Mouse (Mus musculus) small intestine, adult 10 weeks (tissue): ENCODE results near the gene Rnf20. TPM values are rescaled to one million over a fixed set of nuclear protein-coding genes. Genes with fewer than 3 reads are reported as not detected.

Experiments
- polyA plus RNA-seq: library from polyadenylated mRNA; stranded (reverse); fragments of 350-450 nt; fragmentation: Illumina TruSeq; extraction: RNeasy Lipid Tissue Mini Kit (QIAGEN cat#74804); gene quantifications from one replicate; pipeline ENCODE4 v1.2.3, GENCODE M21; 2014; ENCODE audit warnings: low replicate concordance

The Rnf20 gene
- polyA plus RNA-seq: 49.0 TPM

GRCm38 (mm10) chr4:49631319-49632138, at the start of gene Rnf20:
Rnf20 (plus strand) TSS chr4:49632006.

GRCm38 (mm10) chr4:49597183-49598100, 34.4 kb upstream of the Rnf20 start, which contains the start of gene Tmem246:
Tmem246 (minus strand) TSS chr4:49597876.

GRCm38 (mm10) chr4:49681812-49682211, 50.0 kb downstream of the Rnf20 start, which contains the start of gene Ppp3r2:
Ppp3r2 (minus strand) TSS chr4:49682024.

Other genes with a start within 250 kb of the Rnf20 start
- not detected for gene Acnat2, start 223.9 kb upstream of the Rnf20 start, polyA plus RNA-seq
- 32.2 TPM for gene Acnat1, start 158.1 kb upstream of the Rnf20 start, polyA plus RNA-seq
- 2.6 TPM for gene Baat, start 125.4 kb upstream of the Rnf20 start, polyA plus RNA-seq
- 104 TPM for gene Mrpl50, start 110.9 kb upstream of the Rnf20 start, polyA plus RNA-seq
- gene Zfp189, start 110.8 kb upstream of the Rnf20 start, polyA plus RNA-seq: 5.6 TPM
- gene Aldob, start 82.5 kb upstream of the Rnf20 start, polyA plus RNA-seq: 10,326 TPM
- 5.5 TPM for gene Tmem246, start 34.1 kb upstream of the Rnf20 start, polyA plus RNA-seq
- not detected for gene Ppp3r2, start 50.0 kb downstream of the Rnf20 start, polyA plus RNA-seq
- gene Grin3a, start 213.7 kb downstream of the Rnf20 start, polyA plus RNA-seq: 0.26 TPM